Mouse (Mus musculus) NIH3T3 (cell line): ENCODE data around the gene Dnm1.

Experiments
- DNase-seq: peaks from one replicate; pipeline ENCODE4 v3.0.0-alpha.2; 2012; ENCODE audit warnings: low read depth

Dnm1 gene

DNA sequence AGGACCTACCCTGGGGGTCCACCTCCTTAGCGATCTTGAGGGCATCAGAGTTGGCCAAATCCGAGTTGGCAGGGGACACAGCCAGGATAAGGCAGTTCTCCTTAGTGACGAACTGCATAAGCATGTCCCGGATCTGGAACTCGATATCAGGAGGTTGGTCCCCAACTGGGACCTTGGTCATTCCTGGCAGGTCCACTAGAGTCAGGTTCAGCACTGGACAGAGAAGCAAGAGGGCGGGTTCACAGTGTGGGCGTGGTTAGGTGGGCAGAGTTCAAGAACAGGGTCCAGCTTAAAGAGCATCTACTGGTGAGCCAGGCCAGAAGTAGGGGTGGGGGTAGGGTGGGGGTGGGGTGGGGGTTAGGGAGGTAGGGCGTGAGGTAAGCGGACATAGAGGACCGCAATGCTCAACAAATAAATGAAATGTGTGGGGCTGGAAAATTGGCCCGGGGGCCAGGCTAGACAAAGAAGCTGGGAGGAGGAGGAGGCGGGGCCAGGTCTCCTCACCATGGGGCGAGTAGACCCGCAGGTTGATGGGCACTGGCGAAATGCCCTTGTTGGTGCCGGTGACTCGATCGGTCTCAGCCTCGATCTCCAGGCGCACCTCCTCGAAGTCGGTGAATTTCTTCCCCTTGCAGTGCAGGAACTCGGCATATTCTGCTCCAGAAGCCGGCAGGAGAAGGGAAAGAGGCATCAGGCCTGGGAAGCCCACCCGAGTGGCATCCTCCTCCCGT is 13.1 kb downstream of the Dnm1 start:
- no peak for DNase-seq

DNA sequence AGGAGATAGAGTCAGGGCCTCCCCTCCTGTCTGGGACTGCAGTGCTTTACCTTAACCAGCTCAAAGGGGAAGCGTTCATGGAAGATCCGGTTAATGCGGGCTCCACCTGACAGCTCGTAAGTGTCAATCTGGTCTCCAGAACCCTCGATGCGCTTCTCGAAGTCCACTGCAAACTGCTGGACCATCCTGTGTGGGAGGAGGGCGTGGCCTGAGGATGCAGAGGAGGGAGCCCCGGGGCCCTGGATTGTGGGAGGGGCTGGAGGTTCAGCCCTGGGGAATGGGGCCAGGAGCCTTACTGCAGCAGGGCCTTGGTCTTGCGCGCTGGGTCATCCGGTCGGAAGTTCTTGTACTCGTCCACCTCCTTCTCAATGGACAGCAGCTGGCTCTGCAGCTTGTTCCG is 17.2 kb downstream of the Dnm1 start:
- DNase-seq, result no peak

DNA sequence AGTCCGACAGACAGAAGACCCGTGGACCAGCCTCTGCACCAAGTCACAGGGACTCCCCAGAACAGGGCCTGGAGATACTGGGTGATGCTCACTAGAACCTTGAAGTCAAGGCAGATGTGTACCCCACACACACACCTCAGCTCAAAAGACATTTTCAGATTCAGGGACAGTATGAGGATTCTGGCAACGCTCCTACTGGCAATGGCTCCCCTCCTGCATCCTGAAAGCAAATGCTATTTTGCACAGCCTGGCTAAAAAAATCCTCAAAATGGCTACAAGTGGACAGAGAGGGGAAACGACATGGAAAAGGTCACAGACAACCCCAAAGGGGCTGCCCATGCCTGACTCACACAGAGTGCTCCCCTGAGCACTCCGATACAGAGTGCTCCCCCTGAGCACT is 21.0 kb downstream of the Dnm1 start:
- DNase-seq, result no peak

DNA sequence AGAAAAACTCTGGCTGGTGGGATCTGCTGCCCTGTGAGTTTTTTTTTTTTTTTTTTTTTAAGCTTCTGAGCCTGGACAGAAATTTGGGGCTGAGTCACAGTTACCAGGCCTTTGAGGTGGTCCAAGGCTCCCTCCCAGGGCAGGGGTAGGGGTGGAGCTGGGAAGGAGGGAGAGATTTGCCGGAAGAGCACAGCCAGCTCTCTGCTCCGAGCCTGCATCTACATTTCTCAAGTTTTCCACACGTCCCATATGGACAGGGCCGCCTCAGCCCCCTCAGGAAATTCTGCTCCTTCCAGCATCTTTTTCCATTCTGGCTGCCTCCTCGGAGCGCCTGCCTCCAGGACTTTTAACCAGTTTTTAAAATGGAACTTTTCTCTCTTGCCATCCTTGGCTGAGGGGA is 23.6 kb downstream of the Dnm1 start:
- DNase-seq, result peak; percentile 87

DNA sequence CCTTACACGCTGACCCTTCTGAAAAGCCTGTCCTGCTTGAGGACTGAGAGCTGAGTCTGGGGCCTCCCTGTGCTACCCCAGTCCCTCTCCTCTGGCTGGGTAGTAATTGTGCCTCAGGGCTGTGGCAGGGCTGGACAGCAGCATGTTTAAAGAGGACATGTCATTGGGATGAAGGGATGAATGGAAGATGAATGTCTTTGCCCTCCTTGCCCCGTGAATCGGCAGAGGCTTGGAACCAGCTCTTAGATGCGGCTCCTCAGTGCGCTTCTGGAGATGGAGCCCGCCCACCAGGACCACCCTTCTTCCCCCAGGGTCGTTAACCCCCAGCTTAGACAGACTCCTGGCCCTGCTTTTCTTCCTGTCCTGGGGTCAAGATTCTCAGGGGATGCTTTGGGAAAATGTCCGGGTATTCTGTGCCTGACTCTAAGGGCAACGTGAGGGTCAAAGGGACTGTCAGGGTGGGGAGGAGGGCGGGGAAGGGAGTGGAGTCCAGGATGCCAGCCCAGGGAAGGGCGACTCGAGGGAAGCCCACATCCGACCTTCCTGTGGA is 24.2 kb downstream of the Dnm1 start:
- DNase-seq, result no peak

DNA sequence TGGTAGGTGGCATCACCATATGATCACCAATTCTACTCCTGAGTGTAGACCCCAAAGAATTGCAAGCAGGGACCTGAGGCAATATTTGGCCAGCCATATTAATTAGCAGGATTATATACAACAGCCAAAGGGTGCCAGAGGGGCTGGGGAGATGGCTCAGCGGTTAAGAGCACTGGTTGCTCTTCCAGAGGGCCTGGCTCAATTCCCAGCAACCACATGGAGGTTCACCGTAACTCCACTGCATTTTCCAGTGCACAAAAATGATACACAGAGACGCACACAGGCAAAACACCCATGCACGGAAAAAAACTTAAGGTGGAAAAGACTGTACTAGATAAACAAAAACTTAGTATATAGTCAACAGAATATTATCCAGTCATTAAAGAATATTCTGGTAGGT is 25.9 kb downstream of the Dnm1 start:
- no peak for DNase-seq

DNA sequence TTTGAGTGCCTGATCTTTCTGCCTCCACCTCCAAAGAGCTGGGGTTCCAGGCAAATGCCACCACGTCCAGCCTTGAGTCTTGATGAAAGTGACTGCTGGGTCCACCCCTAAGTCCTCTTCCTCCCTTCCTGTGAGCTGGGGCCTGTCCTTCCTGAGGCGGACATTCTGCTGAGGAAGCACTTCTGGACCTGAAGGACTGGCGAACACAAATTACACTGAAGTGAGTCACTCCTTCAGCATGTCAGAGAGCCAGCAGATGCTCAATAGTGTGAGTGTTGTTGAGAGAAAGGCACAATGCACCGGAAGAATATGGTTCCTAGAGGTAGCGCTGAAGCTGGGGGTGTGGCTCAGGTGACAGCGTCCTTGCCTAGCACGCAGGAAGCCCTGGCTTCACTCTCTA is 27.8 kb downstream of the Dnm1 start:
- peak; percentile 79 for DNase-seq

DNA sequence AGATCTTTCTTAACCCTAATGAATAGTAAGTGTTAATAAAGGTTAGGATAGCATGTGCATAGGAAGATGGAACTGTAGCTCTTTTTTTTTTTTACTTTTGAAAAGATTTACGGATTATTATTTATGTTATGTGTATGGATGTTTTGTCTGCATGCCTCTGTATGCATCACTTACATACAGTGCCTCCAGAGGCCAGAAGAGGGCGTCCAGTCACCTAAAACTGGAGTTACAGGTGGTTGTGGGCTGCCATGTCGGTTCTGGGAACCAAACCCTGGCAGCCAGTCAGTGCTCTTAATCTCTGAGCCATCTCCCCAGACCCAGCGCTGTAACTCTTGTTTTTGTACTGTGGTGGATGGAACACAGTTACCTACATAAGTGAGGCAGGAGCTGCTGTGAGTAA is 28.8 kb downstream of the Dnm1 start:
- no peak for DNase-seq

DNA sequence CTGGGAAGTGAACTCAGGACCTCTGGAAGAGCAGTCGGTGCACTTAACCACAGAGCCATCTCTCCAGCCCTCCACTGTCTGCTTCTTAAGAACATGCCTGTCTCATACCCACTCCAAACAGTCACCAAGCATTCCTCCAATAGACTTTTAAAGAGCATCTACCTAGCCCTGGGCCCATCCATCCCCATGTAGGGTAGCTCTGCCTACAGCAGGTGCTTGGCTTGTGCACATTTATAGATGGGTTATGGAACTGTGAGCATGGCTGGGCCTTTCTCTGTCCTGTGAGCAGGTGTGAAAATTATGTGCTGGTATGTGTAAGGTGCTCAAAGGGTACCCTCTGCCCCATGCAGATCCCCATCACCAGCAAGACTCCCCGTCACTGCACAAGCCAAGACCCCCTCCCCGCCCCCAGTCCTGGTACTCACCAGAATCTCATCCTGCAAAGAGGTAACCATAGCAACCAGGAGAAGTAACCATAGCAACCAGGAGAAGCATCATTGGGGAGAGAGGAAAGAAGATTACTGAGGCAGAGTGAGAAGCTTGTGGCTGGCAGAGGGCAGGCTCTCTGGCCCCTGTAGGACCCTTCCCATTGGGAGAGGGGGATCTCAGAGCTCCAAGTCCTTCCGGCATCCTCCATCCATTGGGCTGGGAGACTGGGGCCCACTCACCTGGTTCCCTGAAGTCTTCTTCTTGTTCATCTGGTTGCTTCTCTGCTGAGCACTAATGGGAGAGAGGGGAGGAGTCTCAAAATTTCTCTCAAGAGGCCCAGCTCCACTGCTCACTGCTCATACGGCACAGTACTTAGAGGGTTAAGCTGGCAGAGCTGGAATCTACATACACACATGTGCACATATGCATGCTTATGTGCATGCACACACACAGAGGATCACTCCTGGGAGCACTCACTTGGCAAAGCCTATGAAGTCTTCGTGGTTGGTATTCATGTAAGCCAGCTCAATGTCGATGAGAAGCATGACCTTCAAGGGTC is 30.1 kb downstream of the Dnm1 start:
- no peak for DNase-seq

DNA sequence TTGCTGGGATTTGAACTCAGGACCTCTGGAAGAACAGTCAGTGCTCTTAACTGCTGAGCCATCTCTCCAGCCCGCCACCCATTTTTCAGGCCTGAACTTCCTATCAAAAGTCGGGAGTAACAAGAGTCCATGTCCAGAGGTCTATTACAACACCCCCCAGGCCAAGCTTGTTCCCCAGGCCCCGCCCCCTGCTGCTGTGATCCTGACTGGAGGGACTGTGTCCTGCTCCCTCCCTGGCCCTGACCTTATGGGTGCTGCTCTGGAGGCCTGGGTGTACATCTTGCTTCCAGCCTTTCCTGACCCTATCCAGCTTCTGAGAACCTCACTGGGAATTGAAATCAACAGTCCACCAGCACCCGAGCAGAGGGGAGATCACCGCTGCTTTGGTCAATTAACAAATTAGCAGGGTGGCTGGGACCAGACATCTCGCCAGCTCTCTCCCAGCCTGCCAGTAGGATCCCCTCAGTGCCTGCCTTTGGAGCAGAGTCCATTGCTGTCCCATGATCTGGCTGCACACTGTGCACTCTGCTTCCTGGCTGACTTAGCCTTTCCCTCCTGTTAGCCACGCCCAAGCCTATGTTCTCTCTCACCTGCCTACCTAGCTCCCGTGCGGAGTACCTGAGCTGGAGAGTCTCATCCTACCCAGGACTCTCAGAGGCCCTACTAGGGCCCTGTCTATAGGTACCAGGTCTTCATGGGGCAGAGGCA is 31.4 kb downstream of the Dnm1 start:
- DNase-seq, result no peak

DNA sequence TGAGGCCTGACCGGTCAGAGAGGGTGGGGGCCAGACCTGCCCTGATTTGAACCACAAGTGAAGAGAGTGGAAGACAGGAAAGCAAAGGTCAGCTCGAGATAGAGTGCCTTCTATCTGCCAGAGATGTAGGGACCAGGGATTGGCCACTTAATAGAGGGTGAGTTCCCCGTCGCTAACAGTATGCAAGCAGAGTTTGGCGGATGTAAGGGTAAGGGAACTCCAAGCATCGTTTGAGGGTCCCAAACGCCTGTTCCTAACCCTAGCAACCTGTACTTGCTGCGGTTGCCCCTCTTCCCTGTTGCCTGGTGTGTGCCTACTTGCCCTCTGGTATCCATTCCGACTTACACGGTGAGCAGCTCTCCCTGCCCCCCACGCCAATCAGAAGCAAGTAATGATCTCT is 32.4 kb downstream of the Dnm1 start:
- DNase-seq, result no peak

DNA sequence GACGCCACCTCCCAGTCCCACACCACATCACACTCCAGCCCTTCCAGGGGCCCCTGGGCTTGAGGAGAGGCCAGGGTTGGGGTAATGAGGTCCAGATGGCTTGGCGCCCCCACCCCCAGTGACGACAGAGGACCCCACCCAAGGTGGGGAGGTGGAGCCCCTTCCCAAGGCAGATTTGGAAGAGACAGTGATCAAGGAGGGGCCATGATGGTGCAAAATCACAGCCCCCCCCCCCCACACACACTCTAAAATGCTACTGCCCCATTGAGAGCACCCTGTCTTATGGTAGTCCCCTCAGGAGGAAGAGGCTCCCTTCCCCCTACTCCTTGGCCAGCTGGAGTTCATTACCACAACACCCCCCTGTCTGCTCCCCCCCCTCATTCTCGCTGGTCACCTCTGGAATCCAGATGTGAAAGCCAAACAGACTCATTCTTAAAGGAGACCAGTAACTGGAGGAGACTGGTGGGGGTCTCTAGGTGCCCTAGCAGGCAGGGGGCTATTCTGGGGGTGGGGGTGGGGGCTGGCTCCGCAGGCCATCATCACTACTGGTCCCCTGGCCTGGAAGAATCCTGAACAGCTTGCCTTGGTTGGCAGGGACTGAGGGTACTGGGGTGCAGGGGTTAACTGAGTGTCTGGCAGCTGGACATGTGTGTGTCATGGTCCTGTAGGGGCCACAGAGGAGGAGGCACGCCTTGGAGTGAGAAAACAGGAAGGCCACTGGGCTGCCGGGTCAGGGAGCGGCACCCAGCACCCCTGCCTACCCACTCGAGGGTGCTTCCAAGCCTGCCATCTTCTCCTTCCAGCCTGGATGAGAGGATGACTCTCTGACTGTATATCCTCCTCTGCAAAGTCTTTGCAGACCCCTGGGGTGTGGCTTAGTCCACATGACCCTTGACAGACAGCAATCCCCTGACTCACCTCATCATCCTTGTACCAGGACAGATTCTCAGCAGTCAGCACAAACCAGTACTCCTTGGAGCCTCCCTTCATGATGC is 33.3 kb downstream of the Dnm1 start:
- DNase-seq, result peak; percentile 93

DNA sequence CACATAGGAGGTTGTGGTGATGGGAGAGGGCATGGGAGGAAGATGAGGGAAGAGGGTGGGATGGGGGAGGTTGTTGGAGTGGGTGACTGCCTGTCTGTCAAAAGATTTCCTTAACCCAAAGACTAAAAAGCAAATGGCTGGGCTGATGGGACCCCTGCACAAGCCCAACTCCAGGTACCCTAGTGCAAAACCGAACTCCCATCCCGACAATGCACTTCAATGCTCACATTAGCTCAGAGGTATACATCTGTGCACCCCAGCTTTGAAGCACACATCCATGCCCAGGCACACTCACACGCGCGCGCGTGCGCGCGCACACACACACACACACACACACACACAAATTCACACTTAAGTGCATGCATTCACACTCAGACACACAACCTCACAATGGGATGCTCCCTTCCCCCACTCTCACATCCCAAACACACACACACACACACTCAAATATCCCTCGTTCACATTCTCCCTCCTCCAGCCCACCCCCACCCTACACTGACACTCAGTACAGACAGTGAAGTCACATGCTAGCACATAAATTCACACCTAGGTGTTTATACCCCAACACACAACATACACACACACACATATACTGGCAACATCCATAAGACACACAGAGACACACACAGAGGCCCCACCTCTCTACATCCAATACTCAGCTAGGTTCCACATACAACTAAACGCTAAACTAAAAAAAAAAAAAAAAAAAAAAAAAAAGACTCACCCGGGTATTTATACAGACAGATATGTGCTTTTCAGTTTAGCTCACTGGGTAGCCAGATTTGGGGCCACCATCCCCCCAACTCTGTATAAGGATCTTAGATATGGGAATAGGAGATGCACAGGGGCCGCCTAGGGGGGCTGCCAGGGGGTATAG is 34.2 kb downstream of the Dnm1 start:
- DNase-seq, result peak; percentile 62

DNA sequence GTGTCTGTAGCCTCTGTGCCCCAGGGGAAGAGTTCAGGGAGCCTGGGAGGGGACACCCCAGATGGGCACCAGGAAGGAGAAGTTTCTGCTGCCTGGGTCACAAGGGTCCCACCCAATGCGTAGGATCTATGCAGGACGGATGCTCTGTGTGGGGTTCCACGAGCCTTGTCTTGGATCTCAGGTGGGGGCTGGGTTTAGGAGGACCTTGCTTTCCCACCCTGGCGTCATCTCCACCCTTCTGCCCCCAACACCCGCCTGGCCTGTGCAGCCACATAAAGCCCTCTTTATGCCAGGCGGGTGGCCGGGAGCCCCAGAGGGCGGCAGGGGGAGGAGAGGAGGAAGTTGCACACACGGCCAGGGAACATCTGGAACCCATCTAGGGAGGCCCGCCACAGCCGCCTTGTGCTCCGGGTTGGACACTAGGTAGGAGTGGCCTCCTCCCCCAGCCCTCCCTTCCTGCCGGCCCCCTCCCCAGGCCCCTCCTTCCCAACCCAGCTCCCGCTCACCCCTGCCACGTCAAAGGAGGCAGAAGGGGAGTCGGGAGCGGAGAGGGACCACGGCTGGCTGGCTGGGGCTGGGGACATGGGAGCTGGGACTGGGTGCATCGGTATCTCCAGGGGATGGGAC is 35.2 kb downstream of the Dnm1 start:
- peak; percentile 96 for DNase-seq

DNA sequence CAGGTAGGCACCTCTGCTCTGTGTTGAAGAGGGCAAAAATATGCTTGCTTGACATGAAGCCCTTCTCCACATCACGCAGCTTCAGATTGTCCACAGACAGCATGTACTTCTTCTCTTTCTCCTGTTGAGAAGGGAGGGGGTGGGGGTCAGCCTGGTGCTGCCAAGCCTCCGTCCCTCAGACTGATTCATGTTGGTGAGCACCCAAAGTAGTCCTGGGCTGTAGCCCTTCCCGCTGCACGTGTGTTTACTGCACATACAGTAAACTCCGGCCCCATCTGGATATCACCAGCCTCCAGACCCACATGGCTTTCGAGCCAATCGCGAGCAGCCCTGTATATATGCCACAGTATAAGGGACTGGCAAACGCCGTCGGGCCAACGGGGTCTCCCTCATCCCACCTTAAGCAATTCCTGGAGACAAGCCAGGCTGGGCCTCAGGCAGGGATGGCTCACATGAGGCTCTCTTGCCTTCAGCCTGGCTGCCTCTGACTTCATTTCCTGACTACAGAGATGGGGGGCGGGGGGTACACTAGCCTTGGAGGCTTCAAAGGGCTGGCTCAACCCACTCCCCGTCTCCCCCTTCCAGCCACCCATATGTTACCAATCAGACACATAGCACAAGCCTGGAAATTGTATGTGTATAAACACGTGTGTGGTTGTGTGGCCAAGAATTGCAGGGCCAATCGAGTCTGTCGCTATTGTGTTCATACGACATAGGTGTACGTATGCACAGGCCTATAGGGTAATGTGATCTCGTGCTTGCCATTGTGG is 36.1 kb downstream of the Dnm1 start:
- peak; percentile 95 for DNase-seq

DNA sequence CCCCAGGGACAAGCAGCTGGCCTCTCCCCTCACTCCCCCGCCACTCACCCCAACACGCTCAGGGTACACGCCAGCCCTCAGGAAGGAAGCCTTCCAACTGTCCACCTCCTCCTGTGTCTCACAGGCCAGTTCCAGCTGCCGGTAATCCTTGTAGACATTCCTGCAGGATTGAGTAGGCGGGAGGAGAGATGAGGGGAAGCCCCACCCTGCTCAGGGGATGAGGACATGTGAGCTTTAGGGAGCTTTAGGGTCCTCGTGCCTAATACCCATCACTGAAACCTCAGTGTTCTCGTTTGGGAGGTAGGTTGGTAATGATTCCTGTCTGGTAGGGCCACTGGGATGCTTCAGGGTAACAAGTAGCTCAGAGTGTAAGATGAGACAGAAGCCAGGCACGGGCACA is 37.4 kb downstream of the Dnm1 start:
- DNase-seq, result peak; percentile 79

DNA sequence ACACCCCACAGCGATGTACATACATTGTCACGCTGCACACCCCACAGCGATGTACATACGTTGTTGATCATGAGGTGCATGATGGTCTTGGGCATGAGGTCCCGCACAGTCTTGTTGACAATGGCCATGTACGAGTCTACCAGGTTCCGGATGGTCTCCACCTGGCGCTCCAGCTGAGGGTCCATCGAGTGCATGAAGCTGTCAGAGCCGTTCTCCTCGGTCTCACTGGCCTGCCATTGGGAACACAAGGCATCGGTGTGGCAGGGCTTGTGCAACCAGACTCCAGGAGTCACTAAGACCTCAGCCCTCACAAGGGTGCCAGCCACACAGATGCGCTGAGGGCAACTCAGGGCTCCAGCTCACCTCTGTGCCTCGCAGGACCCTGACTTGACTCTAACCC is 38.3 kb downstream of the Dnm1 start:
- DNase-seq, result no peak

DNA sequence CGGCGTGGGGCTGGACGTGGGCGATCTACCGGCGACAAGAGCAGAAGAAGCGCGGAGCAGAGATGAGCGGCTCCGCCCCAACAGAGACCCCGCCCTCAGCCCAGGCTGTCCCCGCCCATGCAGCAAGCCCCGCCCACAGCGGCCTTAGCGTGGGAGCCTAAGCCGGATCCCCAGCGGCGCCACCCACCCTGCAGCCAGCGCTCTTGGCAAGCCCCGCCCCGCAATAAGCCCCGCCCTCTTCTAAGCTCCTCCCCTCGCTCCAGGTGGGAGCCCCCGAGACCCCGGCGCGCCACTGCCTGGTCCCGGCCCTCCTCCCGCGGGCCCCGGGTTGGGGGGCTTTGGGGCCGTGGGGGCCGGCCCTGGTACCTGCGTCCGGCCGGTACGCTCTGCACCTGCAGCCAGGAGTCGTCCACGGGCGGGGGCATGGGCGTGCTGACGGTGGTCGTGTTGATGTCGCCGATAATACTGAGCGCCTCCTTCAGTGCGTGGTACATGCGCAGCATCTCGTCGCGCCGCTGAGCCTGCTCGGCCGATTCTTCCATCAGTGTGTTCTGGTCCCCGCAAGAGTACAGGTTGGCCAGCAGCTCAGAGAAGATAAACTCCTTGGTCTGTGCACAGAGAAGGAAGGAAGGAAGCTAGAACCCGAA is 40.7 kb downstream of the Dnm1 start:
- DNase-seq, result no peak
